Mouse (Mus musculus) ES-Bruce4 (cell line): Measurements from ENCODE around the gene Hacd1. TPM values are rescaled to one million over a fixed set of nuclear protein-coding genes. Genes with fewer than 3 reads are reported as not detected.

Experiments
- H3K27ac ChIP-seq: 2 replicates; pipeline ENCODE4 v1.5.1; 2012; ENCODE audit warnings: low read length, inconsistent platforms; ENCODE audit not compliant: insufficient read depth
- H3K27me3 ChIP-seq: 2 replicates; pipeline ENCODE4 v1.6.1; 2012; ENCODE audit warnings: mild to moderate bottlenecking, low read length, inconsistent platforms; ENCODE audit not compliant: control insufficient read depth, poor library complexity, insufficient read depth, severe bottlenecking
- H3K36me3 ChIP-seq: 2 replicates; pipeline ENCODE4 v1.6.1; 2012; ENCODE audit warnings: inconsistent platforms, mild to moderate bottlenecking, low read length, moderate library complexity; ENCODE audit not compliant: control insufficient read depth, poor library complexity, insufficient read depth, severe bottlenecking
- H3K4me1 ChIP-seq: one replicate; pipeline ENCODE4 v1.8.1; 2011; ENCODE audit warnings: low read length; ENCODE audit not compliant: control insufficient read depth, insufficient read depth
- H3K4me3 ChIP-seq: 2 replicates; pipeline ENCODE4 v1.5.1; 2011; ENCODE audit warnings: low read depth, mild to moderate bottlenecking, low read length
- H3K9ac ChIP-seq: 2 replicates; pipeline ENCODE4 v1.6.1; 2012; ENCODE audit warnings: low read depth, mild to moderate bottlenecking, inconsistent platforms; ENCODE audit not compliant: poor library complexity, severe bottlenecking
- H3K9me3 ChIP-seq: replicated peaks from 2 replicates; pipeline ENCODE4 v1.6.1; 2012; ENCODE audit warnings: mild to moderate bottlenecking, low read length, inconsistent platforms; ENCODE audit not compliant: control insufficient read depth, poor library complexity, insufficient read depth, severe bottlenecking
- CTCF ChIP-seq: IDR thresholded peaks from one replicate; pipeline ENCODE4 v1.8.1; 2011; ENCODE audit warnings: low read depth, low read length
- EP300 ChIP-seq: IDR thresholded peaks from 2 replicates; pipeline ENCODE4 v1.6.1; 2011; ENCODE audit warnings: low read depth, low read length; ENCODE audit not compliant: insufficient read depth
- POLR2A ChIP-seq: IDR thresholded peaks from one replicate; pipeline ENCODE4 v1.8.1; 2011; ENCODE audit warnings: low read length; ENCODE audit not compliant: insufficient read depth
- polyA plus RNA-seq: library from polyadenylated mRNA; stranded (reverse); fragments of >200 nt; gene quantifications from 2 replicates; pipeline ENCODE4 v1.2.4, GENCODE M21; 2011; ENCODE audit warnings: low read depth; ENCODE audit not compliant: missing spikeins, insufficient read depth, insufficient read length

The Hacd1 gene
- polyA plus RNA-seq, 1 experiment, result 11.2 TPM

DNA sequence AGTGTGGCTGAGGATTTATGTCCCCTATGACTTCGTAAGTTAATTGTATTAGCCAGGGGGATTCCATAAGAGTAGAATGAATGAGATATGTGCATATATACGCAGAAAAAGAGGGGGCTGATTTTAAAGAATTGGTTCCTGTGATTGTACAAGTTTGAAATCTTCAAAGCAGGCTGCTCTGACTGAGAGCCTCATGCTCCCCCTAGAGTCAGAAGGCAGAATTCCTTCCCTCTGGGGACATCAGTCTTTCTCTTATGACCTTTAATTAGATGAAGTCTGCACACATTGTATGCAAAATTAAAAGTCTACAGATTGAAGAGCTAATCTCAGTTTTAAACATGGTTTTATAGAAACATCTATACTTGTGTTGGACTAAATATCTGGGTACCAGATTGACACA is 117.8 kb downstream of the Hacd1 start:
- H3K9me3 ChIP-seq, result no peaks in the 10 kb centered on the region
- H3K27ac ChIP-seq, result no peak overlapping the region
- no peaks in the 10 kb centered on the region for H3K27me3 ChIP-seq
- H3K36me3 ChIP-seq, result no peaks in the 10 kb centered on the region
- H3K9ac ChIP-seq, result no peak overlapping the region
- H3K4me3 ChIP-seq, result no peak overlapping the region
- no peaks in the 10 kb centered on the region for H3K4me1 ChIP-seq
- no peak for TF ChIP-seq CTCF
- no peak for TF ChIP-seq EP300
- no peak for TF ChIP-seq POLR2A

DNA sequence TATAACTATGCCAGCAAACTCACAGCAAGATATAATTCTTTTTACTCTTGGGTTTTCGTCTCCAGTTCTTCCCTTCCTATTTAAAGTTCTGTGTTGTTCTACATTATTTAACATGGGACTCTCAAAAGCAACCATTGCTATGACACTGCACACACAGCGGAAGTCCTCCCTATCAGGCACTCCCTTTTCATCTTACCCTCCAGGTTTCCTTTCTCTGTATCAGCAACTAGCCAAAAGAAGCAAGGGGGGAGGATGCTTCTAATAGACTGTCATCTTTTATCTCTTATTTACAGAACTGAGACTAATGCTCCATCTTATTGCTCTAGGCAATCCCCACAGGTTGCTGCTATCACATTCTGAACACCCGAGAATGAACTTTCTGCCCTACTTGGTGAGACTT is 120.6 kb downstream of the Hacd1 start:
- Histone ChIP-seq H3K27ac (no peak overlapping the region), H3K4me3 (no peak overlapping the region), H3K9ac (no peak overlapping the region), H3K36me3 (no peaks in the 10 kb centered on the region), H3K9me3 (no peaks in the 10 kb centered on the region), H3K4me1 (no peaks in the 10 kb centered on the region), H3K27me3 (no peaks in the 10 kb centered on the region)
- TF ChIP-seq CTCF, result no peak
- TF ChIP-seq POLR2A, result no peak
- no peak for TF ChIP-seq EP300

DNA sequence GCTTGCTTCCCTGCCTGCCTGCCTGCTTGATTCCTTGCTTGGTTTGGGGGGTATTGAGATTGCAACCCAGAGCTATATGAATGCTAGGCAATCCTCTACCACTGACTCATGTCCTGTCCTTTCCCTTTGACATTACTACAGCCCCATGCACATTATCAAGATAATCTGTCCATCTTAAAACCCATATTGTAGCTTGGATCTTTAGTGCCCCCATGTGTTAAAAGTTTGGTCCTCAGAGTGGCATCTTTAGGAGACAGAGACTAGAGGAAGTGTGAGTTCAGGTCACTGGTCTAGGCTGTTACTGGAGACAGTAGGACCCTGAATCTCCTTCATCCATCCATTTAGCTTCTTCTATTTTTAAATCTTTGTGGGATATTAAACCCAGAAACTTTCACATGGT is 123.7 kb downstream of the Hacd1 start:
- H3K4me3 ChIP-seq, result no peak overlapping the region
- no peaks in the 10 kb centered on the region for H3K4me1 ChIP-seq
- H3K27ac ChIP-seq, result no peak overlapping the region
- H3K9me3 ChIP-seq, result no peaks in the 10 kb centered on the region
- TF ChIP-seq EP300 (no peak), POLR2A (no peak), CTCF (no peak)
- H3K36me3 ChIP-seq, result no peaks in the 10 kb centered on the region
- no peak overlapping the region for H3K9ac ChIP-seq
- no peaks in the 10 kb centered on the region for H3K27me3 ChIP-seq

DNA sequence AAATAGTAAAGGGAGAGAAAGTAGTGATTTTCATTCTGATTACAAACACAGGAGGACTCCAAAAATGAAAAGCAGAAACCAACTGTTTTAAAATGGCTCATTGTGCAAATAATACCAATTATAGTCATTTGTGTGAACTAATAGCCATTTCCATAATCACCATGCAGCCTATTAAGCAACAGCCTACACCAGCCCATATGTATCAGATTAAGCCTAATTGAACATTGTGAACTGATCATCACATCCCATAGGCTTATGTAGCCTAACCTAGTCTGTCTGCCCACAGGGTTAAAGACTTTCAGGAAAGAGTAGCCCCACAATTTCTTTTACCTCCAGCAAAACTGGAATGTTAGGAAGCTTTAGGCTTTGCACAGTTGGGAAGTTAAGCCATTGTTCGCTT is 125.2 kb downstream of the Hacd1 start:
- no peaks in the 10 kb centered on the region for H3K9me3 ChIP-seq
- H3K9ac ChIP-seq, result no peak overlapping the region
- H3K27me3 ChIP-seq, result no peaks in the 10 kb centered on the region
- H3K36me3 ChIP-seq, result no peaks in the 10 kb centered on the region
- no peak for TF ChIP-seq POLR2A
- no peak overlapping the region for H3K4me3 ChIP-seq
- no peaks in the 10 kb centered on the region for H3K4me1 ChIP-seq
- no peak overlapping the region for H3K27ac ChIP-seq

DNA sequence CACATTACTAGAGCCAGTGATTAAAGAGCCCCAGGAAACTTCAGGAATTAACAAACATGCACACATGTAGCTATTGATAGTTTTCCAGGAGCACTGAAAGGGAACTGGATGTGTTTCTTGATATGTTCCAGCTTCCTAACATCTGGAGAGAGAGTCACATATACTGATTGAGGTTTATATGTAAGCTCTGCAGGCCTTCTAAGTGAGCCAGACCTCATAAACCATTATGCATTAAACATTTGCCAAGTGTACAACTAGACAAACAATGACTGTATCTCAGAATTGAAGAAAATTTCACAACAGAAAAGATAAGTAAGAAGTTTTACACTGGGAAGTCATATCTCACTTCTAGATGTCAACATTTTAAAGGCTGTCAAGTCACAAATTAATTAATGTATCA is 167.4 kb downstream of the Hacd1 start:
- Histone ChIP-seq H3K4me3 (no peak overlapping the region), H3K9me3 (no peaks in the 10 kb centered on the region), H3K36me3 (no peaks in the 10 kb centered on the region), H3K27ac (no peak overlapping the region), H3K9ac (no peak overlapping the region), H3K4me1 (no peaks in the 10 kb centered on the region), H3K27me3 (no peaks in the 10 kb centered on the region)
- no peak for TF ChIP-seq POLR2A
- no peak for TF ChIP-seq CTCF
- no peak for TF ChIP-seq EP300

DNA sequence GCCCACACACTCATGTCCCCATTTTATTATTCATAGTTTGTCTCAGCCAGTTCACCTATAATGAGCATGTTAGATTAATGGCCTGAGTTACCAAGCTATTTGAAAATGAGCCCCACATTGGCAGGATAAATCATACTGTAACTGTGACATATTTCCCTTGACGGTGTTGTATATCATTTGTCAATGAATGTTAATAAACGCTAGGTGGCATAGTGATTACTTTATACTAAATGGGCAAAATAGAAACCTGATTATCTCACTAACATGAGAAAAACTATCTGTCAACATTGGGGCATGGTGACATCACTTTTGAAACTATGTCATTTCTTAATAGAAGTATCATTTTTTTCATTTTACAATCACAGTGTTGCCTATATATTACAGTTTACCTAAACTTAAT is 198.5 kb downstream of the Hacd1 start:
- Histone ChIP-seq H3K4me1 (no peaks in the 10 kb centered on the region), H3K27ac (no peak overlapping the region), H3K9me3 (no peaks in the 10 kb centered on the region), H3K27me3 (no peaks in the 10 kb centered on the region), H3K4me3 (no peak overlapping the region), H3K36me3 (no peaks in the 10 kb centered on the region), H3K9ac (no peak overlapping the region)
- TF ChIP-seq CTCF (no peak), EP300 (no peak), POLR2A (no peak)

DNA sequence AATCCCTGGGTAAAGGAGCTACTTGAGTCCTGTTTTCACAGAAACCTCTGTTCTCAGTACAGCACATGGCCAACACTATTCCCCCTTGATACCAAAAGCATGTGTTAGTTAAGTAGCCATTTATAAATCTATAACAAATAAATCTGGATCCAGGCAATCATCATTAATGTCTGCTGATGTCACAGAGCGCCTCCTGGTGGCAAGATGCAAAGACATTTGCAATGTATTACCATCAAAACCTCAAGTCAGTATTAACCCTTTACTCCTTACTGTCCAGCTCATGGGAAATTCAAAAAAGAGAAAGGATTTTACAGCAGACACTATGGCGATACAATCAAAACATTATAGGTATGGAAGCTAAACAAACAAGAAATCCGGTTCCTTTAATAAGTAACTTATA is 200.4 kb downstream of the Hacd1 start:
- Histone ChIP-seq H3K36me3 (no peaks in the 10 kb centered on the region), H3K4me3 (no peak overlapping the region), H3K27me3 (no peaks in the 10 kb centered on the region), H3K9ac (no peak overlapping the region), H3K4me1 (no peaks in the 10 kb centered on the region), H3K9me3 (no peaks in the 10 kb centered on the region), H3K27ac (no peak overlapping the region)
- no peak for TF ChIP-seq POLR2A
